In the genomic region with DNA sequence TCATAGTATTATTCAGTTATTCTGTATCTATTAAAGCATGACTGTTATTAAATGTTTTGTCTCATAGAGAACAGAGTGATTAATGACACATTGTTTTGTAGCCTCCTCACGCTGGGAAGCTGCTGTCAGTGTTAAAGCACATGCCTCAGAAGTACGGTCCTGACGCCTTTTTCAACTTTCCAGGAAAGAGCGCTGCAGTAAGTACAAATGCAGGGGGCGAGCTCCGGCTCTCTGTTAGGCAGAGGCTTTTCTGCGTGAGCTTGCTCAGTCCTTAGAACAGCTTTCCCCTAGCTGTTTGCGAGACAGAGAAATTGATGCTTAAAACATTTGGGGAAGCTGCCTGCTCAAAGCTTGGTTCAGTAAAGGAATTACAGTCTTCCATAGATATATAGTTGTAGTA, we compare ENCODE assay signal across 21 mouse cellular contexts.
DNase-seq lines count a peak whose midpoint lies in the region; ATAC-seq and TF ChIP-seq lines count a peak whose summit lies in the region.
"Had no signal": no experiment of that assay in that cellular context is flagged by ENCODE, and none has a peak within 500 bp of the region (broad histone marks: within the 10 kb centered on the region; RNA-seq: fewer than 3 reads in every experiment).

No protein-coding gene starts in this region.

- H3K27ac ChIP-seq in kidney, adult 2 months (ENCODE audit: insufficient read depth, low read depth, low read length) = no peak overlapping the region
- H3K27ac ChIP-seq in lung, postnatal 0 days (ENCODE audit: low read length) = no peak overlapping the region
- H3K27ac ChIP-seq: embryonic facial prominence, embryonic 10.5 days; forebrain, embryonic 13.5 days; heart, adult 2 months; heart, embryonic 15.5 days; hindbrain, embryonic 13.5 days; hindbrain, postnatal 0 days had no signal

- 64% methylated on average over 8 of the region's 8 CpGs for WGBS in kidney, adult 2 months
- WGBS in lung, postnatal 0 days = 50% methylated on average over 8 of the region's 8 CpGs

- H3K4me3 ChIP-seq in kidney, adult 2 months (ENCODE audit: insufficient read depth, low read depth, low read length) = no peak overlapping the region
- H3K4me3 ChIP-seq in lung, postnatal 0 days (ENCODE audit: low read depth, low read length) = no peak overlapping the region
- H3K4me3 ChIP-seq: embryonic facial prominence, embryonic 10.5 days; forebrain, embryonic 13.5 days; heart, adult 2 months; heart, embryonic 15.5 days; hindbrain, embryonic 13.5 days had no signal

- ATAC-seq in lung, postnatal 0 days = no peak
- ATAC-seq: forebrain, embryonic 13.5 days; forebrain, postnatal 0 days; hindbrain, postnatal 0 days had no signal

- no peaks in the 10 kb centered on the region for H3K9me3 ChIP-seq in lung, postnatal 0 days (ENCODE audit: low read length)
- H3K9me3 ChIP-seq: embryonic facial prominence, embryonic 10.5 days; forebrain, embryonic 13.5 days; heart, embryonic 15.5 days; hindbrain, embryonic 13.5 days had no signal

- no peak for TF ChIP-seq EP300 in lung, postnatal 0 days (IDR thresholded peaks at IDR 0.05)

- H3K36me3 ChIP-seq in kidney, adult 2 months (ENCODE audit: control insufficient read depth, insufficient read depth, low read length) = no peaks in the 10 kb centered on the region; the same call in none of the 2 replicates
- H3K36me3 ChIP-seq in lung, postnatal 0 days (ENCODE audit: insufficient read depth, low read length) = no peaks in the 10 kb centered on the region
- H3K36me3 ChIP-seq: embryonic facial prominence, embryonic 10.5 days; heart, embryonic 15.5 days; hindbrain, embryonic 13.5 days had no signal

- DNase-seq in kidney, adult 2 months = peak; percentile 7
- DNase-seq in kidney, adult 11 months = no peak
- DNase-seq in lung, postnatal 0 days (ENCODE audit: low spot score) = peak; percentile 9
- DNase-seq in lung, postnatal 14 days = no peak
- DNase-seq in ES-CJ7 (ENCODE audit: low read depth, low spot score) (peak; percentile 27), ZHBTc4 (ENCODE audit: low read depth, low spot score) (peak; percentile 59), adipocyte (ENCODE audit: low spot score) (no peak)
- DNase-seq: adrenal gland, postnatal 10 days; cerebellum, adult 11-12 months; cerebellum, adult 9-10 months; forebrain, postnatal 0 days; gastrocnemius, postnatal 14 days; heart, adult 2 months; heart, postnatal 14 days had no signal

- no peaks in the 10 kb centered on the region for H3K27me3 ChIP-seq in kidney, adult 2 months (replicated peaks; ENCODE audit: control insufficient read depth, insufficient read depth, low read length)
- H3K27me3 ChIP-seq in lung, postnatal 0 days (replicated peaks; ENCODE audit: insufficient read depth, low read length) = no peaks in the 10 kb centered on the region
- H3K27me3 ChIP-seq: CH12.LX; forebrain, embryonic 13.5 days; heart, embryonic 15.5 days; hindbrain, embryonic 13.5 days had no signal

- H3K4me1 ChIP-seq in kidney, adult 2 months (ENCODE audit: control insufficient read depth, insufficient read depth, low read length) = no peaks in the 10 kb centered on the region
- H3K4me1 ChIP-seq in lung, postnatal 0 days (ENCODE audit: insufficient read depth, low read depth, low read length) = no peaks in the 10 kb centered on the region
- H3K4me1 ChIP-seq: embryonic facial prominence, embryonic 10.5 days; forebrain, embryonic 13.5 days; hindbrain, embryonic 13.5 days had no signal

- no peak overlapping the region for H3K4me2 ChIP-seq in lung, postnatal 0 days (replicated peaks; ENCODE audit: low read depth, low read length)
- H3K4me2 ChIP-seq: forebrain, embryonic 13.5 days; heart, embryonic 11.5 days; heart, embryonic 15.5 days; hindbrain, embryonic 13.5 days had no signal

- no peak for TF ChIP-seq POLR2A in kidney, adult 2 months (IDR thresholded peaks at IDR 0.05; ENCODE audit: low read depth, low read length)

- no peak overlapping the region for H3K9ac ChIP-seq in lung, postnatal 0 days (replicated peaks; ENCODE audit: low read depth)
- H3K9ac ChIP-seq: forebrain, embryonic 13.5 days; forebrain, postnatal 0 days; heart, embryonic 15.5 days; hindbrain, embryonic 13.5 days had no signal

- TF ChIP-seq CTCF in kidney, adult 2 months (conservative IDR thresholded peaks at IDR 0.05; ENCODE audit: insufficient read depth, insufficient read length, low read depth, low read length) = no peak
- TF ChIP-seq CTCF in lung, postnatal 0 days (IDR thresholded peaks at IDR 0.05) = no peak

Comparison
In these comparisons a context has a peak if more than half of its experiments do, and no peak if none do; other contexts are left out.
1. DNase-seq: peak in kidney, adult 2 months (single experiment), lung, postnatal 0 days (single experiment), ES-CJ7 (single experiment) and ZHBTc4 (single experiment); none in kidney, adult 11 months (single experiment), lung, postnatal 14 days (single experiment) and adipocyte (single experiment).